Mouse (Mus musculus) intestine, embryonic 16.5 days (tissue): ENCODE measurements around the gene Chst11. TPM values are rescaled to one million over a fixed set of nuclear protein-coding genes. Genes with fewer than 3 reads are reported as not detected.

ENCODE experiments used
- ATAC-seq: fragments of 200-750 bp; cut with Nextera tagmentation; 2 replicates; pipeline ENCODE4 v1.8.0; 2017; ENCODE audit warnings: moderate TSS enrichment, moderate library complexity
- H3K27ac ChIP-seq: fragments of 300-500 bp; sonication (generic); 2 replicates; pipeline ENCODE4 v1.5.1; 2014; ENCODE audit warnings: mild to moderate bottlenecking, low read length
- H3K27me3 ChIP-seq: fragments of 300-500 bp; sonication (generic); replicated peaks from 2 replicates; pipeline ENCODE4 v1.6.1; 2014; ENCODE audit warnings: low read length, control low read depth, mixed read lengths; ENCODE audit not compliant: control insufficient read depth, insufficient read depth
- H3K36me3 ChIP-seq: fragments of 300-500 bp; sonication (generic); 2 replicates; pipeline ENCODE4 v1.6.1; 2014; ENCODE audit warnings: low read length, control low read depth; ENCODE audit not compliant: control insufficient read depth, insufficient read depth
- H3K4me1 ChIP-seq: fragments of 300-500 bp; sonication (generic); 2 replicates; pipeline ENCODE4 v1.6.1; 2014; ENCODE audit warnings: low read length, control low read depth, mixed read lengths; ENCODE audit not compliant: control insufficient read depth, insufficient read depth
- H3K4me2 ChIP-seq: fragments of 300-500 bp; sonication (generic); 2 replicates; pipeline ENCODE4 v1.6.1; 2014; ENCODE audit warnings: low read depth, low read length, control low read depth
- H3K4me3 ChIP-seq: fragments of 300-500 bp; sonication (generic); 2 replicates; pipeline ENCODE4 v1.5.1; 2014; ENCODE audit warnings: mild to moderate bottlenecking, low read length
- H3K9ac ChIP-seq: fragments of 300-500 bp; sonication (generic); 2 replicates; pipeline ENCODE4 v1.6.1; 2014; ENCODE audit warnings: low read depth, low read length
- H3K9me3 ChIP-seq: fragments of 300-500 bp; sonication (generic); 2 replicates; pipeline ENCODE4 v1.6.1; 2016; ENCODE audit warnings: low read length, control low read depth; ENCODE audit not compliant: control insufficient read depth
- WGBS: fragments of 180-500 bp; shearing (Covaris S2); extraction: QIAGEN DNeasy Blood & Tissue Kit; methylation state at CpG from one replicate; pipeline ENCODE4 v1.1.7; 2014; 5-methylcytosine and 5-hydroxymethylcytosine counted together
- polyA plus RNA-seq: library from polyadenylated mRNA; unstranded; fragments of >200 nt; fragmentation: Nextera tagmentation; extraction: Ambion mirVana; gene quantifications from 2 replicates; pipeline ENCODE4 v1.2.1, GENCODE M21; 2015

The Chst11 gene
- polyA plus RNA-seq, 1 experiment from 2014 or later, result 0.88 TPM

DNA sequence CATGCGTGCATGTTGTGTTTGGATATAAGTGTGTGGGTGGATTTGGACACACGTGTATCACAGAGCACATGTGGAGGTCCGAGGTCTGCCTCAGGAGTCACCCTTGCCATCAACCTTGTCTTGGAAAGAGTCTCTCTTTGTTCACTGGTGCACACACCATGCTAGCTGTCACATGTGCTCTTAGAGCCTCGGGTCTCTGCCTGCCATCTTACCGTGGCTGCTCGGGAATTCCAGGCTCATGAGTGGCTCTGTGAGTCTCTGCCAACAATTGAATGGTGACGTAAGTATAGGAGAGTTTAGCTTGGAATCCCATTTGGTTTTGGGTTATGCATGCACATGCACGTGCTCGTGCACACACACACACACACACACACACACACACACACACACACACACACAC is 214.0 kb downstream of the Chst11 start:
- no peak for ATAC-seq
- WGBS, result 85% methylated on average over 9 of the region's 9 CpGs
- Histone ChIP-seq H3K9ac (no peak overlapping the region), H3K4me2 (no peak overlapping the region), H3K4me3 (no peak overlapping the region), H3K27ac (no peak overlapping the region), H3K4me1 (no peaks in the 10 kb centered on the region), H3K36me3 (no peaks in the 10 kb centered on the region), H3K27me3 (no peaks in the 10 kb centered on the region), H3K9me3 (no peaks in the 10 kb centered on the region)

- Histone ChIP-seq H3K4me2 (no peak overlapping the region), H3K4me1 (no peaks in the 10 kb centered on the region), H3K4me3 (no peak overlapping the region), H3K36me3 (no peaks in the 10 kb centered on the region), H3K27me3 (no peaks in the 10 kb centered on the region), H3K9ac (no peak overlapping the region), H3K9me3 (no peaks in the 10 kb centered on the region), H3K27ac (no peak overlapping the region)
- no peak for ATAC-seq
- WGBS, result 89% methylated on average over 7 of the region's 7 CpGs
These were observed 216.2 kb downstream of the Chst11 start for GRCm38 (mm10) chr10:83201525-83201924.

- no peaks in the 10 kb centered on the region for H3K36me3 ChIP-seq
- H3K27me3 ChIP-seq, result no peaks in the 10 kb centered on the region
- H3K4me3 ChIP-seq, result no peak overlapping the region
- H3K9ac ChIP-seq, result no peak overlapping the region
- H3K27ac ChIP-seq, result no peak overlapping the region
- no peaks in the 10 kb centered on the region for H3K9me3 ChIP-seq
- WGBS, result 85% methylated on average over 14 of the region's 14 CpGs
- H3K4me2 ChIP-seq, result no peak overlapping the region
- no peak for ATAC-seq
- H3K4me1 ChIP-seq, result no peaks in the 10 kb centered on the region
These were observed 217.8 kb downstream of the Chst11 start for GRCm38 (mm10) chr10:83202906-83203702.

- Histone ChIP-seq H3K4me1 (no peaks in the 10 kb centered on the region), H3K27me3 (no peaks in the 10 kb centered on the region), H3K4me2 (no peak overlapping the region), H3K4me3 (no peak overlapping the region), H3K9me3 (no peaks in the 10 kb centered on the region), H3K9ac (no peak overlapping the region), H3K36me3 (no peaks in the 10 kb centered on the region), H3K27ac (no peak overlapping the region)
- 80% methylated on average over 7 of the region's 7 CpGs for WGBS
- ATAC-seq, result no peak
These were observed 223.1 kb downstream of the Chst11 start for GRCm38 (mm10) chr10:83208436-83208835.

- Histone ChIP-seq H3K9ac (no peak overlapping the region), H3K4me1 (no peaks in the 10 kb centered on the region), H3K9me3 (no peaks in the 10 kb centered on the region), H3K4me2 (no peak overlapping the region), H3K27me3 (no peaks in the 10 kb centered on the region), H3K4me3 (no peak overlapping the region), H3K36me3 (no peaks in the 10 kb centered on the region), H3K27ac (no peak overlapping the region)
- ATAC-seq, result no peak
- 65% methylated on average over 12 of the region's 12 CpGs for WGBS
These were observed 224.1 kb downstream of the Chst11 start for GRCm38 (mm10) chr10:83209388-83209787.

- Histone ChIP-seq H3K9ac (no peak overlapping the region), H3K9me3 (no peaks in the 10 kb centered on the region), H3K4me3 (no peak overlapping the region), H3K4me1 (no peaks in the 10 kb centered on the region), H3K36me3 (no peaks in the 10 kb centered on the region), H3K27ac (no peak overlapping the region), H3K27me3 (no peaks in the 10 kb centered on the region), H3K4me2 (no peak overlapping the region)
- no peak for ATAC-seq
- WGBS, result 67% methylated on average over 16 of the region's 16 CpGs
These were observed 224.8 kb downstream of the Chst11 start for GRCm38 (mm10) chr10:83210122-83210521.

GRCm38 (mm10) chr10:83210968-83211583 is 225.8 kb downstream of the Chst11 start:
- H3K4me2 ChIP-seq, result no peak overlapping the region
- H3K27me3 ChIP-seq, result no peaks in the 10 kb centered on the region
- no peak for ATAC-seq
- no peak overlapping the region for H3K27ac ChIP-seq
- no peaks in the 10 kb centered on the region for H3K4me1 ChIP-seq
- no peaks in the 10 kb centered on the region for H3K36me3 ChIP-seq
- H3K9ac ChIP-seq, result no peak overlapping the region
- WGBS, result 55% methylated on average over 6 of the region's 6 CpGs
- no peaks in the 10 kb centered on the region for H3K9me3 ChIP-seq
- no peak overlapping the region for H3K4me3 ChIP-seq

DNA sequence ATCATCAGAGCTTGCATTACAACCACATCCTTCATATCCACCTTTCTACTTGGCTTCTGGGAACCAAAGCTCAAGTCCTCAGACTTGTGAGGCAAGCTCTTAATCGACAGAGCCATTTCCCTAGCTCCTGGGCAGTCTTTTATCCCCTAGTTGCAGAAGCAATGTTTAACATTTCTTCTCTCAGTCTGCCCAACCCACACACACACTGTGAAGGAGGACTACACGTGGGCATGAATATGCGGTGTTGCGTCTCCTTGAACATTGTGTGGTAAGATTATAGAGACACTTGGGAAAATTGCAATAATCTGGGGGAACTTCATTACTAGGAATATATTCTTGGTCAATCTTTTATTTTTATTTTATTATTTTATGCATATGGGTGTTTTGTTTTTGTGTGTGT is 227.3 kb downstream of the Chst11 start:
- Histone ChIP-seq H3K36me3 (no peaks in the 10 kb centered on the region), H3K9ac (no peak overlapping the region), H3K4me3 (no peak overlapping the region), H3K27me3 (no peaks in the 10 kb centered on the region), H3K4me1 (no peaks in the 10 kb centered on the region), H3K4me2 (no peak overlapping the region), H3K9me3 (no peaks in the 10 kb centered on the region), H3K27ac (no peak overlapping the region)
- ATAC-seq, result no peak
- WGBS, result 92% methylated on average over 4 of the region's 4 CpGs

DNA sequence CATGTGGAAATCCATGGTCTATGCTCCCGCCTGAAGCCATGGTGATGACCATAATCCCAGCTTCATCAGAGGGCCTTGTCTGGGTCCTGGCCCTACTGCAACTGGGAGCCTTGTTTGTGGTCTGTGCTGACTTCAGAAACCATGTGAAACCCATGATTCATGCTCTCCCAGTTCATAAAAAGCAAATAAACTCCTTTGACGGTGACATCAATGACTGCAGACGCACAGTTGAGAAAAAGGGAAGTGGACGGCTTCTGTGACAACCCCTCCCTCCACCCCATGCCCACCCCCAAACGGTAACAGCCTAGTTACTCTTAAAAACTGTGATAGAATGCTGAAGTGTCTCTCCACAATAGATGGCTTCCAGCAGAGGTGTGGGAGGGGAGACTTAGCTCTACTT is 230.3 kb downstream of the Chst11 start:
- WGBS, result 60% methylated on average over 5 of the region's 5 CpGs
- no peak overlapping the region for H3K4me2 ChIP-seq
- H3K4me3 ChIP-seq, result no peak overlapping the region
- ATAC-seq, result no peak
- H3K27ac ChIP-seq, result no peak overlapping the region
- no peak overlapping the region for H3K9ac ChIP-seq
- H3K9me3 ChIP-seq, result no peaks in the 10 kb centered on the region
- no peaks in the 10 kb centered on the region for H3K4me1 ChIP-seq
- H3K36me3 ChIP-seq, result no peaks in the 10 kb centered on the region
- H3K27me3 ChIP-seq, result no peaks in the 10 kb centered on the region
